Mouse (Mus musculus) retina, postnatal 7 days (tissue): ENCODE data around the gene Gm29423.
"Not testable (repeated sequence)": the region's sequence is repeated elsewhere in the genome, so short reads cannot be mapped to it uniquely, and the experiment has no call there.

Source experiments
- DNase-seq: peaks from one replicate; pipeline ENCODE4 v3.0.0-alpha.2; 2012; ENCODE audit warnings: low read depth, low spot score

Gene Gm29423

GRCm38 (mm10) chrY:70303187-70303586 is at the start of gene Gm29423, which contains the start of gene Gm29644:
TSS of gene Gm29423 (minus strand) at chrY:70303287.
TSS of gene Gm29644 (minus strand) at chrY:70303343.
- not testable (repeated sequence) for DNase-seq

- not testable (repeated sequence) for DNase-seq
Observed at GRCm38 (mm10) chrY:70273542-70273941, 29.5 kb downstream of the Gm29423 start, which contains the start of gene Gm21118. TSS of gene Gm21118 (minus strand) at chrY:70273642.
